Mouse (Mus musculus): Measurements from ENCODE around the gene Creg1.

Gene Creg1

DNA sequence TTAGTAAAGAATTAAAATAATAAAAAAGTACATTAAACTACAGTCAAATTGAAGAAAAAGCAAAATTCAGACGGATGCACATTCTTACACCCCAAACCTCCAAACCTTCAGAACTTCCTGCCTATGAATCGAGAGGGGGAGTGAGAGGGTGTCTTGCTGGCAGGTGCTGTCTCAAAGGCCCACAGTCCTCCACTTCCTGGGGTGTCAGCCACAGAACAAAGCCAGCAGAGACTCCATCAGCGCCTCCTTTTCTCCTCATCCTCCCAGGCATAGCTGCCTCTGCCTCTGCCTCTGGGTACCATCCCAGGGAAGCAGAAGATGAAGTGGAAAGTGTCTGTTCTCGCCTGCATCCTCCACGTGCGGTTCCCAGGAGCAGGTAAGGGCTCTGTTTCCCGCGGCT, 25.0 kb downstream of the Creg1 start, which contains the start of gene Cd247:
Gene Cd247 (plus strand): TSS at position 171 of the 400 bp plus-strand sequence.
- DNase-seq (ENCODE audit: low spot score): no peak

DNA sequence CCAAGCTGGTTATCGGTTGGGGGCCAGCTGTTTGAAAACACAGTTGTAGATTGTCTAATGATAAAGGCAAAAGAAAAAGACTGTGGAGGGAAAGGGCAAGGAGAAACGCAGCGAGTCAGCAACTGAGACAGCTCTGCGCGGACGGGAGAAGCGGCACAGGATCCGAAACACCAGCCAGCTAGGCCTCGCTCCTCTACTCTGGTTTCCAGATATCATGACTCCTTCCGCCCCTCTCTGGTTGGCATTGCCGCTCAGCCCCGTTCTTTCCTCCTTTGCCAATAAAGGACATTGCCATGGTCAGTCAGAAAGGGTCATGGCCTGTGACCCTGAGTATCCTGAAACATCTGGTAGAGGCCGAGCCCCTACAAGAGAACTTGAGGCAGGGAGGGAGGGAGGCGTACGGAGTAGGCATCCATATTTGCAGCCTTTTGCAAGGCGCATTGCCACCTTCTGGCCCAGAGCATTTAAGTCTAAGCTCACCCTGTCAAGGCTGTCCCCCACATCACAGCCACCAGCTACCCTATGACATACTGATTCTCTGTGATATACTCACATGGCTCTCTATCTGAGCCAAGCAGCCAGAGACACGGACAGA, 25.6 kb downstream of the Creg1 start:
- no peak for DNase-seq (ENCODE audit: low spot score)

DNA sequence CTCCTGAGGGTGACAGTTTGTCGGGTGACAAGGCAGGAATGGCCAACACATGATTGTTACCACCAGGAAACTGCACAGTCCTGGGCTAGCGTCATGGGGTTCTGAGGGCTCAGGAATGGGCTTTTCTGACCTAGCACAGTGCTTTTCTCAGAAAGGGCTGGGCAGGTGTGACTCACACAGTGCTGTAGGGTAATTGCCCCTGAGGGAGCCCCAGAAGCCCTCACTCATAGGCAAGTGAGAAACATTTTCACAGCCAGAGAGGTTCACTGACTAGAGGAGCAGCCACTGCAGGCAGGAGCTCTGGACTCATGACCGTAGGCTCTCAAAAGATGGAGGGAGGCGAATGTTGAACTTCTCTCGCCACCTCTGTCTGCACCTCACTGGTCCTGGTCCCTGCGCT, 26.4 kb downstream of the Creg1 start:
- DNase-seq (ENCODE audit: low spot score): no peak

DNA sequence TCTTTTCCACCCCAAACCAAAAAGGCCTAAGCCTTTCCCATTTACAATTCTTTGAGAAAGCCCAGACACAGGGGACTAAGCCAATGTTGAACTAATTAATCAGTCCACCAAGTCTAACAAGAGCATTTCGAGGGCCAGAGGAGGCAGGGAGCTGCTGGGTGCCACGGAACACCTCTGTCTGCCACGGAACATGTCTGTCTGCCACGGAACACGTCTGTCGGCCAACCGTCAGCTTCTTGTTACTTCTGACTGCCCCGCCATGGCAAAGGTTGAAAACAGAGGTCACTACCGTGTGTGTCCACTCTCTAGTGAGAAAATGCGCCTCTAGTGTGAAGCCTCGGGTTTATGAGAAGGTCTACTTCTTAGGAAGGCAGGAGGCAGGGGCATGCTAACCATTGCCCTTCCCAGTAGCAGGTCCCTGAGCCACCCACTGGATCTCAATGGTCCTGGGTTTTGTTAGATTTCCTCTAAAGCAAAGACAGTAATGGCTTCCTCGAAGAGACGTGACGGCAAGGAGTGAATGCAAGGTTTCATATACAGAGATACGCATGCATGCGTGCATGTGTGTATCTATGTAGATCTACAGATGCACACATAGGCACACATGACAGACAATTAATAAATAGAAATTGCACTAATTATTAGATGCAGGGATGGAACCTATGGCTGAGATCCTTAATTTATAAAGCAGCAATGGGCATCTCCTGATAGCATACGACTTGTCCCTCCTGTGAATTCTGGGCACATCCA, 27.1 kb downstream of the Creg1 start:
- no peak for DNase-seq (ENCODE audit: low spot score)

DNA sequence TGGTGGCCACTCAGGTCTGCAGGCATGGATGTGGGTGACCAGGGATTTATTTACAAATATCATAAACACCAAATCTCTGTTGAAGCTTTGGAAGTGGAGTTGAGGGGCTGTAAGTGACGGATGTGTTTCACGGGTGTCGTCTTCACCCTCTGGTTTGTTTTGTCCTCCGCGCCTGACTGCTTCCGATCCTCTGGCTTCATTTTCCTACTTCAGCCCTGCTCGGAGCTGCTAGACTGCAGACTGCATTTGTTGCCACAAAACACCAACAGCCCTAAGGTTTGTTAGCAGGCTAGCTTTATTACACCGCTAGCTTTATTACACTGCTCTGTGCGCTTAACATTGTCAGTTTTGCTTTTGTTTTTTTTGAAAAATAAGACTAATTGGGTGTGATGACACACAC, 27.9 kb downstream of the Creg1 start:
- no peak for DNase-seq (ENCODE audit: low spot score)

DNA sequence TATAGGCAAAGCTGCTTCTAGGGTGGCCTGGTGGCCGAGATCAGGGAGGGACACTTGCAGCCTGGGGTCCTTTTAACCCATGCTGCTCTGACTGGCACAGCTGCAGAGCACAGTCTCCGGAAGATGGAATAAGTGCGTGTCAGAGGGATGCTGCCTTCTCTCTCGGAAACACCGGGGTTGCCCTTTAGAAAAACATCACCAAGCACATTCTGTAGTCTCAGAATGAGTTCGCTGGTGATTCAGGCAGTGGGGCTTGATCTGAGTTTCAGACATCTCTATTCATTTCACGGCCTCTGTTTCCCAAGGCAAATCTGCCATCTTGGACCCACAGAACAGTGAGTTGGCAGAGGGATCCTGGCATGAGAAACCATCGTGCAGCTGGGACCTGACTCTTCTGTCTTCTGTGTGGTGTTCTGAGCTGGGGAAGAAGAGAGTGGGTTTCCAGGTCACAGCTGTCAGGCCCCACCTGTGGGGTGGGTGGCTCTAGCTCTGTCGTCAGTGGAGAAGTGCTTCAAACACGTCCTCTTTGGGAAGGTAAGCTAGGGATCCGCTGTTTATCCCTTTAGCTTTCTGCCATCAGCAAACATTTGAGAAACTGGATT, 38.3 kb downstream of the Creg1 start:
- no peak for DNase-seq (ENCODE audit: low spot score)

DNA sequence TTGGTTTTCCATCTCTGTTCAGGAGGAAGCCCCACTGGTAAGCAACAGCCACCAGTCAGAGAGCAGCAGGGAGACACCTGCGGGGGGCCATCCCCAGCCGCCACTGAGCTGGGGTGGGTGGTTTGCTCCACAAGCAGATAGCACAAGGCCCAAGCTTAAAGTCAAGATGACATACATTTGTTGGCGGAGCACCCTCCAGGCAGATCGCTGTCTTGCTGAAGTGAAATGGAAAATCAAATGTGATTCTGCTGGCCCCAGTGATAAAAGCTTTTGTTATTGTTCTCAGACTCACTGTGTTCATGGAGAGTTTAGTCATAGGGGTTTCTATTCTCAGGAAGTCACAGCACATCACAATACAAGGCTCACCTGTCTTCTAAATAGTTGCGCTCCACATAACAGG, 39.6 kb downstream of the Creg1 start:
- DNase-seq (ENCODE audit: low spot score): no peak

DNA sequence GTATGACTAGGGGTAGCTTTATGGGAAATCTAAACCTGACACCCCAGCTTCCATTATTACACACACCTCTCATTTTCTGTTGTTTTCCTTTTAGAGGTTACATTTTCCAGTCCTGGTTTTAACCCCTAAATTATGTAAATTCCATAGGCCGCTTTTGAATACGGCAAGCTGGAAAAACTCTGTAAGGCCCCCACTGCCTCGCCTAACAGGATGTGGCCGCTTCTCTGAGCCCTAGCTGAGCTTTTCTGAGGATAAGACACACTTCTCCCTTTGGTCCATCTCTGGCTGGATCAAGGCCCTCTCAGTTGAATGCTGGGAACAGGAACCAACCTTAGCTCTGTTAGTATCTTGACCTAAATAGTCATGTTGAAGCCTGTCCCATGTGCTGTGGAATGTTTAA, 40.6 kb downstream of the Creg1 start:
- DNase-seq (ENCODE audit: low spot score): no peak

DNA sequence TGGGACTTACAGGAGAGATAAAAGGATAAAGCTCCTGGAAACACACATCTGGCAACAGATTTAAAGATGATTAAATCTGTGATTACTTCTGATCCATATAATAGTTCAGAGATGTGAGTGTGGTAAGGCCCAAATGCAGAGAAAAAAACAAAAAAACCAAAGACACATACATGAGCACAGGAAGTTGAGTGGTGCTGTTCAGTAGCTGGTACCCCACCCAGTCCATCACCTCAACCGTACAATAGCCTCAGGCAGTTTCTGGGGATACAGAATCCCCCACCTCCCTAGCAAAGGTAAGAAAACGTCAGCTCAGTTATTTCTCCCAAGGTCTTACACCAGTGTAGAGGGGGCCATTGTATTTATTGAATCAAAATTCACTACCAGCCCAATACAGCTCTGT, 47.1 kb downstream of the Creg1 start:
- DNase-seq (ENCODE audit: low spot score): no peak

DNA sequence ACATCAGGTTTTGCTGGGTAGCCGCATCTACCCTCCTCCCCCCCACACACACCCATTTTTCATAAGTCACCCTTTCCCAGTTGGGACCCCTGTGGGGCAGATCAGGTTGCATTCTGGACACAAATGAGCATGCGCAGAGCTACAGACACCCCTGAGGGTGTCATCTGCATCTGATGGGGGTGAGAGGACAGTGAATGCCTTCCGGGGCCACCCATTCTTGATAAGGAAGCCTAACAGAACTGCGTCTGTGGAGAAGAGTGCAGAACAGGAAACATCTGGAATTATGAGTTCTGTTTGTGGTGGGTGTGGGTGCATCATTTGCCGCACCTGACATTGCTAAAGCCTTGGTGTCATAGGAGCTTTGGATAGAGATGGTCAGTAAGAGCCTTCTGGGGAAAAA, 47.6 kb downstream of the Creg1 start:
- no peak for DNase-seq (ENCODE audit: low spot score)

DNA sequence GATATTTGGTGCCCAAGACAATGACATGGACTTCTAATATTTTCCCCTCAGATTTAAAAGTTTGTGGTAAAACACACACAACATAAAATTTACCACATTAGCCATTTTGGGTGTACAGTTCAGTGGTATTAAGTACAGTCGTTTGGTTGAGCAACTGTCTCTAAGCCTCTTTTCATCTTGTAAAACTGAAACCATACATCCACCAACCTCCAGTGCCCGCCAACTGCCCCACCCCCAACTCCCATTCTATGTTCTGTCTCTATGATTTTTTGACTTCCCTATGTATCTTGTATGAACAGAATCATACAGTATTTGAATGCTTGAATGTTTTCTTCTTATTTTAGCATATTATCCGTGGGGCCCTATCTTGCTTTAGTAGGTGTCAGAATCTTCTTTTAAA, 49.2 kb downstream of the Creg1 start:
- no peak for DNase-seq (ENCODE audit: low spot score)

DNA sequence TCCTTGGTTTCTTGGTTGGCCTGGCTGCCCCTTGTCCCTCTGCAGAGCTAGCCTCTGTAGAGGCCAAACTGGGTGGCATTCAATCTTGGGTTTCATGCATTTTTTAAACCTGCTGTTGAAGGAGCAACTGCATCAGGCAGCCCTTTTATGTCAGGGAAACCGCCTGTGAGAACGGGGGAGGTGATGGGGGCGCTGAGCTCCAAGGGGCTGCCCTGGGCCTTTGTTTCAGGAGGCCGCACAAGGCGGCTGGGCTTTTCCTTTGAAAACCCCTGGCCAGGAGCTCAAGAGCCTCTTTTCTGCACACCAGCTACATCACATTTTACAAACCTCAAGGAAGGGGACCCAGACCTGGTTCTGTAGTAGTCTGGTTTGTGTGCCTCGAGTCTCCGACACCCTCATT, 50.6 kb downstream of the Creg1 start:
- DNase-seq (ENCODE audit: low spot score): no peak

DNA sequence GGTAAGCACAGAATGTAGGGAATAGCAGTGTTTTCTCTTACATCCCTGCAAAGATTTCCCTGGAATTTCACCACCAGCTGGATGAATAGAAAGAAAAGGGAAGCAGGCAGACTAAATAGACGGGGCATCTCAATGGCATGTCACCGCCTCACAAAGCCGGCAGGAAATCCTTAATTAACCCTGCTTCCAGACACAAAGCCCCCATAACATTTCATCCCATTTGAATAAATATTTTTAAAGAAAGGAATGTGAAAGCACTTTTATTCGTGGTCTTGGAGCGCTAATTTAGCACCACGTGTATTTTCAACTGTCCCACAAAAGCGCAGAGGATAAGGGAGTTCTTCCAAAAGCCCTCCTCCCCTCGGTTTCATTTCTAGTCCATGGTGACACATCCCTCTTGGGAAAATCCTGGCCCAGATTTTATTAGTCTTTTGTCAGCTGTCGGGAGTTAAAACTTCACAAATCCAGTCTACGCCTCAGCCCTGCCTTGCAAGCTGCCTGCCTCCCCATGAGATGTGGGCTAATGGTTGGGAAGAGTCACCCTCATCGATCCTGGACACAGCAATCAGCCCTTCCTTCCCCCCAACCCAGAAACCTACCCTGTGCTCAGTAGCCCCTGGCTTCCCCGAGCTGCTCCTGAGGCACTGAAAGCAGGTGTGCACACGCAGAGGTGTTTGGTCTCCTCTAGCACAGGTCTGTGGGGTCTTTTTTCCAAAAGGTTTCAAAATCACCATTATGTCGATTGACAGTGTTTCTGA, 51.2 kb downstream of the Creg1 start:
- no peak for DNase-seq (ENCODE audit: low spot score)

DNA sequence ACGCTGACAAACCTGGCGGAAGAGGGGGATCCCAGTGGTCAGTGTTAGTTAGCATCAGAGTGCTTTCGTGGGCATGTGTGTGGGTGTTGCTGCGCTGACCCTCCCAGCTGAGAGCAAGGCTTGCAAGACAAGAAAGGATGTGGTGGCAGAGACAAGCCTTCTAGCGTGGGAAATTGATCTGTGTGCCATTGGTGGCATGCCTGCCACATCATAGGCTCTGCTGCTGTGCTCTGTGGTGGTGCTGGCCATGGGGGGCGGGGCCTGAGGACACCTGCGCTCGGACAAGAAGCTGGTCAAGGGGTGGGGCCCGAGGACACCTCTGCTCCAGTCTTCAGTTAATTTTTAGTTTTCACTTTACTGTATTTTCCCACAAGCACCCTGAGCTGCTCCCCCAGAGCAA, 52.8 kb downstream of the Creg1 start:
- no peak for DNase-seq (ENCODE audit: low spot score)

DNA sequence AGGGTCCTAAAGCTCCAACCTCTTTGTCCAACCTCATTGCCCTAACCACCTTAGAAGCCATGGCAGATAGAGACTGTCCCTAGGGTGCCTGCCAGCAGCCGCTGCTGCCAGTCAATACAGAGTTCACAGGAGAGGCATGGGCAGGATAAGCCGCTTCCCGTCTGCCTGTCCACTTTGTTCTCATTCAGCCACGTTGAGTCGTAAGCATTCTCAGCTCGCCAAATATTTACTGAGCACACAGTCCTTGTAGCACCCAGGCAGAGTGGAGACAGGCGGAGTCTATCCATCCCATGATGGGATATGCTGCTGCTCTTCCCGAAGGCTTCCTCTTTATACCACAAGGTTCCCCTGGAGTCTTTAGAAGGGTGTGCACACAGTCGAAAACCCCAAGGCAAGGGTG, 53.7 kb downstream of the Creg1 start:
- no peak for DNase-seq (ENCODE audit: low spot score)

DNA sequence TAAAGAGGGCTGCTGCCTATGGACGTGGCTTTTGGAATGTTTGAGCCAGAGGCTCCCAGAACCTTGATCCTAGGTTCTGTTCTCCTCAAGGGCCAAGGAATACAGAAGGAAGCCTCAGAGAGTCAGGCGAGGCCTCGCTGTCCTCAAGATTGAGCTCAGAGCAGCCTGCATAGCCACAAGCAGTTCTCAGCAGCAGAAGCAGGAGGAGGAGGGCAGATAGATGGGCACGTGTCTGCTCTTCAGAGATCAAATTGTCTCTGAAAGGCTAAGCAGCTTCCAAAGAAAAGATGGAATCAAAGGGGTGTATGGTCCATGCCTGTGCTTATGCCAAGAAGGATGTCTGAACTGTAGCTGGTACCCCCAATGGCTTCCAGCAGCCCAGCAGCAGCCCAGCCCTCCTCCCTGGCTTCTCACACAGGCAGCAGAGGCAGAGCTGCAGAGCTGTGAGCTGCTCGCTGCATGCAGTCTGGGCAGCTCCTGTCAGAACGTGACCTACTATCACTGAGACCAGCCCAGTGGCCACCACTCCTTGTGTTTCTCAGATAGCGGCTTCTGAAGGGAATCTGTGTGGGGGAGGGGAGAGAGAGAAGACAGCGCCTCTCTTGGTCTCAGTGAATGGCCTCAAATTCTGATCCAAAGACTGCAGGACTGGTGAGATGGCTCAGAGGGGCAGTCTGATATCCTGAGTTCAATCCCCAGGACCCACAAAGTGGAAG, 54.8 kb downstream of the Creg1 start:
- no peak for DNase-seq (ENCODE audit: low spot score)

DNA sequence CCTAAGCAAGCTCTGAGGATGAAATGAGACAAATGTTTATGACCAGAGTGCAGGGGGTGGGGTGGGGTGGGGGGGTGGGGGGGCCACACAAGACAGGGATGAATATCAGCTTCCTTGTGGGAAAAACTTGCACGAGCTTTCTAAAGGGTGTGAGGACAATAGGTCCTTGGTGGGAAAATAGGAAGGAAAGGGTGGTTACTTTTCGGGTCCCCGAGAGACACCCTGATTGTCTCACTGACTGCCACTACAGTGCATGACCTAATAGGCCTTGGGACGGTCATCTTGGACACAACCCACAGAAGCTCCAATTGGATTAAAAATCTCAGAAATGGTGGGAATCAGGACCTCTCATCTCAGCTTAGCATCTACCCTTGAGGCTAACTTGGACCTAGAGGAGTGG, 55.6 kb downstream of the Creg1 start:
- no peak for DNase-seq (ENCODE audit: low spot score)

DNA sequence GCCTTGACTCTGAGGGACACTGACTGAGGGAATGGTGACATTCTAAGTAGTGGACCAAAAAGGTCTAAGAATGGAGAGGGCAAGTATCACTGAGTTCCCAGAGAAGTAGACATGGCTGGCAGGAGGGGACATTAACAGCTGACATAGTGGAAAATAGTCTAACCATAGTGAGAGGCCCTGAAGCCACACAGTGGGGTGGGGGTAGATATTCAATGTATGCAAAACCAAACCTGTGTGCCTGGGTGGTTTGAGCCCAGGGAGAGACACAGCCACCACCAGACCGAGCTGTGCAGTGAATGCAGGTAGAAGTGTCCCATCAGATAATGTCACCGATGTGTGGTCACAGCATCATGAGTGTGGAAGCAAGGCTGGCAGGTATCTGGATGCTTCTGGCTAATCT, 58.5 kb downstream of the Creg1 start:
- no peak for DNase-seq (ENCODE audit: low spot score)

Data from lung, postnatal 25 days (tissue).